Mouse (Mus musculus): ENCODE measurements around the gene Osbpl8.

DNA sequence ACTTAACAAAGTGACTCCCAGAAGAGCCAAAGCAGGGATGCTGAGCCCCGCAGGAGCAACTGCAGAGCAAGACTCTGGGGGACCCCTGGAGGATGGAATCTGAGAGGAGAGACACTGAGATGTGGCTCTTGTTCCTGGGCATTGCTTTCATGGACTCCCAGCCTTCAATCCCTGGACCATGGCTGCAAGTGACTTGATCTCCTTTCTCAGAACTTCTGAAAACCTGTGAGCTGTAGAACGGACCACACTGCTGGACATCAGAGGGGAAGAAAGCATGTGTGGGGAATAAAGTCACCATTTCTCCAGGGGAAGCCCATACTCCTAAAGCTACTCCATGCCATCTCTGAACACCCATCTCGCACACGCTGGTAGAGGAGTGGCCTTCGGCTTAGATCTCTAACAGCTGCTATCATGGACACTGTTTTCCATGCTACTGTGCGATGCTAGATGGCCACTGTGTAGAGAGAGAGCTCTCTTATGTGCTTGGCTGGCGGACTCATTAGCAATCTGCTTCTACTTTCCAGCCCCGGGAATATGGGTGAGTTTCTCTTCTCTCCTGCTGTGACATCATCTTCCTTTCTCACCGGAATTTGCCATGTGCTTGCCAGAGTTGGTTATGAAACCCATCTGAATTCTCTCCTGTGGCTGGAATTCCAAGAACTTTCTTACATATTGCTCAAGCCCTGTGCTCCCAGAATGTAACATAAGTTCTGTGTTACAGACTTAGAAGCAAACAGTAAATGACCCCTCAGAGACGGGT, 150.3 kb downstream of the Osbpl8 start:
- TF ChIP-seq POLR2A (IDR thresholded peaks at IDR 0.05; ENCODE audit: insufficient read depth, low read length) (no peak), CTCF (IDR thresholded peaks at IDR 0.05; ENCODE audit: low read depth, low read length) (no peak), EP300 (IDR thresholded peaks at IDR 0.05; ENCODE audit: insufficient read depth, low read depth, low read length) (no peak)
